Mouse (Mus musculus): Measurements from ENCODE around the gene Rfc2. TPM values are rescaled to one million over a fixed set of nuclear protein-coding genes. Genes with fewer than 3 reads are reported as not detected.

Rfc2 gene
- polyA plus RNA-seq, 1 experiment = 81.8 TPM

- Histone ChIP-seq H3K4me1 (ENCODE audit: control insufficient read depth, insufficient read depth, low read length) (no peaks in the 10 kb centered on the region; the same call in 1 of the 2 replicates), H3K27ac (ENCODE audit: insufficient read depth, low read length) (no peak overlapping the region), H3K4me3 (ENCODE audit: insufficient read depth, low read length) (no peak overlapping the region)
- TF ChIP-seq CTCF (IDR thresholded peaks at IDR 0.05; ENCODE audit: borderline replicate concordance, insufficient read depth, low read length) (no peak), POLR2A (IDR thresholded peaks at IDR 0.05; ENCODE audit: low read depth, low read length) (no peak)
Observed at GRCm38 (mm10) chr5:134560450-134561171, 20.6 kb upstream of the Rfc2 start.

GRCm38 (mm10) chr5:134564272-134564671 lies 16.9 kb upstream of the Rfc2 start:
- no peak for TF ChIP-seq POLR2A (IDR thresholded peaks at IDR 0.05; ENCODE audit: low read depth, low read length)
- no peak for TF ChIP-seq CTCF (IDR thresholded peaks at IDR 0.05; ENCODE audit: borderline replicate concordance, insufficient read depth, low read length)
- no peaks in the 10 kb centered on the region for H3K4me1 ChIP-seq (ENCODE audit: control insufficient read depth, insufficient read depth, low read length)
- H3K4me3 ChIP-seq (ENCODE audit: insufficient read depth, low read length) = no peak overlapping the region
- H3K27ac ChIP-seq (ENCODE audit: insufficient read depth, low read length) = no peak overlapping the region

GRCm38 (mm10) chr5:134565696-134566095 lies 15.5 kb upstream of the Rfc2 start:
- Histone ChIP-seq H3K4me1 (ENCODE audit: control insufficient read depth, insufficient read depth, low read length) (no peaks in the 10 kb centered on the region), H3K4me3 (ENCODE audit: insufficient read depth, low read length) (no peak overlapping the region), H3K27ac (ENCODE audit: insufficient read depth, low read length) (no peak overlapping the region)
- TF ChIP-seq POLR2A (IDR thresholded peaks at IDR 0.05; ENCODE audit: low read depth, low read length) = no peak
- TF ChIP-seq CTCF (IDR thresholded peaks at IDR 0.05; ENCODE audit: borderline replicate concordance, insufficient read depth, low read length) = no peak

GRCm38 (mm10) chr5:134567445-134567844 lies 13.7 kb upstream of the Rfc2 start:
- TF ChIP-seq POLR2A (IDR thresholded peaks at IDR 0.05; ENCODE audit: low read depth, low read length) (no peak), CTCF (IDR thresholded peaks at IDR 0.05; ENCODE audit: borderline replicate concordance, insufficient read depth, low read length) (no peak)
- Histone ChIP-seq H3K4me1 (ENCODE audit: control insufficient read depth, insufficient read depth, low read length) (no peaks in the 10 kb centered on the region), H3K4me3 (ENCODE audit: insufficient read depth, low read length) (no peak overlapping the region), H3K27ac (ENCODE audit: insufficient read depth, low read length) (no peak overlapping the region)

- TF ChIP-seq POLR2A (IDR thresholded peaks at IDR 0.05; ENCODE audit: low read depth, low read length) (no peak), CTCF (IDR thresholded peaks at IDR 0.05; ENCODE audit: borderline replicate concordance, insufficient read depth, low read length) (no peak)
- H3K27ac ChIP-seq (ENCODE audit: insufficient read depth, low read length) = peak overlapping the region; percentile 76
- no peak overlapping the region for H3K4me3 ChIP-seq (ENCODE audit: insufficient read depth, low read length)
- H3K4me1 ChIP-seq (ENCODE audit: control insufficient read depth, insufficient read depth, low read length) = no peaks in the 10 kb centered on the region
Observed at GRCm38 (mm10) chr5:134568030-134568429, 13.1 kb upstream of the Rfc2 start.

- peak overlapping the region; percentile 76 for H3K27ac ChIP-seq (ENCODE audit: insufficient read depth, low read length)
- H3K4me3 ChIP-seq (ENCODE audit: insufficient read depth, low read length) = no peak overlapping the region
- TF ChIP-seq POLR2A (IDR thresholded peaks at IDR 0.05; ENCODE audit: low read depth, low read length) = peak; percentile 43
- no peak for TF ChIP-seq CTCF (IDR thresholded peaks at IDR 0.05; ENCODE audit: borderline replicate concordance, insufficient read depth, low read length)
- H3K4me1 ChIP-seq (ENCODE audit: control insufficient read depth, insufficient read depth, low read length) = no peaks in the 10 kb centered on the region
Observed at GRCm38 (mm10) chr5:134568964-134569491, 12.1 kb upstream of the Rfc2 start.

GRCm38 (mm10) chr5:134571730-134572507 lies 9.2 kb upstream of the Rfc2 start:
- Histone ChIP-seq H3K4me1 (ENCODE audit: control insufficient read depth, insufficient read depth, low read length) (no peaks in the 10 kb centered on the region), H3K4me3 (ENCODE audit: insufficient read depth, low read length) (peak overlapping the region; percentile 44), H3K27ac (ENCODE audit: insufficient read depth, low read length) (peak overlapping the region; percentile 67)
- TF ChIP-seq POLR2A (IDR thresholded peaks at IDR 0.05; ENCODE audit: low read depth, low read length) (peak; percentile 70), CTCF (IDR thresholded peaks at IDR 0.05; ENCODE audit: borderline replicate concordance, insufficient read depth, low read length) (no peak)

GRCm38 (mm10) chr5:134572508-134573214 lies 8.5 kb upstream of the Rfc2 start:
- H3K4me1 ChIP-seq (ENCODE audit: control insufficient read depth, insufficient read depth, low read length) = no peaks in the 10 kb centered on the region
- H3K4me3 ChIP-seq (ENCODE audit: insufficient read depth, low read length) = no peak overlapping the region; the same call in 1 of the 2 replicates
- TF ChIP-seq POLR2A (IDR thresholded peaks at IDR 0.05; ENCODE audit: low read depth, low read length) (no peak), CTCF (IDR thresholded peaks at IDR 0.05; ENCODE audit: borderline replicate concordance, insufficient read depth, low read length) (no peak)
- H3K27ac ChIP-seq (ENCODE audit: insufficient read depth, low read length) = peak overlapping the region; percentile 67

- TF ChIP-seq POLR2A (IDR thresholded peaks at IDR 0.05; ENCODE audit: low read depth, low read length) = no peak
- TF ChIP-seq CTCF (IDR thresholded peaks at IDR 0.05; ENCODE audit: borderline replicate concordance, insufficient read depth, low read length) = no peak
- no peaks in the 10 kb centered on the region for H3K4me1 ChIP-seq (ENCODE audit: control insufficient read depth, insufficient read depth, low read length)
- no peak overlapping the region for H3K27ac ChIP-seq (ENCODE audit: insufficient read depth, low read length)
- H3K4me3 ChIP-seq (ENCODE audit: insufficient read depth, low read length) = no peak overlapping the region
Observed at GRCm38 (mm10) chr5:134575833-134576232, 5.3 kb upstream of the Rfc2 start.

Data from embryonic fibroblast, embryonic 13.5 days (primary cell).